Mouse (Mus musculus) intestine, embryonic 16.5 days (tissue): ENCODE measurements at regions not wholly inside any gene's neighbourhood (a gene's known extent, or its start where the extent isn't known, plus 50 kb on each side); places are given as distances from the start of the nearest gene placed in this dataset.

Source experiments
- ATAC-seq: fragments of 200-750 bp; cut with Nextera tagmentation; 2 replicates; pipeline ENCODE4 v1.8.0; 2017; ENCODE audit warnings: moderate TSS enrichment, moderate library complexity
- H3K27ac ChIP-seq: fragments of 300-500 bp; sonication (generic); 2 replicates; pipeline ENCODE4 v1.5.1; 2014; ENCODE audit warnings: mild to moderate bottlenecking, low read length
- H3K27me3 ChIP-seq: fragments of 300-500 bp; sonication (generic); replicated peaks from 2 replicates; pipeline ENCODE4 v1.6.1; 2014; ENCODE audit warnings: low read length, control low read depth, mixed read lengths; ENCODE audit not compliant: control insufficient read depth, insufficient read depth
- H3K36me3 ChIP-seq: fragments of 300-500 bp; sonication (generic); 2 replicates; pipeline ENCODE4 v1.6.1; 2014; ENCODE audit warnings: low read length, control low read depth; ENCODE audit not compliant: control insufficient read depth, insufficient read depth
- H3K4me1 ChIP-seq: fragments of 300-500 bp; sonication (generic); 2 replicates; pipeline ENCODE4 v1.6.1; 2014; ENCODE audit warnings: low read length, control low read depth, mixed read lengths; ENCODE audit not compliant: control insufficient read depth, insufficient read depth
- H3K4me2 ChIP-seq: fragments of 300-500 bp; sonication (generic); 2 replicates; pipeline ENCODE4 v1.6.1; 2014; ENCODE audit warnings: low read depth, low read length, control low read depth
- H3K4me3 ChIP-seq: fragments of 300-500 bp; sonication (generic); 2 replicates; pipeline ENCODE4 v1.5.1; 2014; ENCODE audit warnings: mild to moderate bottlenecking, low read length
- H3K9ac ChIP-seq: fragments of 300-500 bp; sonication (generic); 2 replicates; pipeline ENCODE4 v1.6.1; 2014; ENCODE audit warnings: low read depth, low read length
- H3K9me3 ChIP-seq: fragments of 300-500 bp; sonication (generic); 2 replicates; pipeline ENCODE4 v1.6.1; 2016; ENCODE audit warnings: low read length, control low read depth; ENCODE audit not compliant: control insufficient read depth
- WGBS: fragments of 180-500 bp; shearing (Covaris S2); extraction: QIAGEN DNeasy Blood & Tissue Kit; methylation state at CpG from one replicate; pipeline ENCODE4 v1.1.7; 2014; 5-methylcytosine and 5-hydroxymethylcytosine counted together

DNA sequence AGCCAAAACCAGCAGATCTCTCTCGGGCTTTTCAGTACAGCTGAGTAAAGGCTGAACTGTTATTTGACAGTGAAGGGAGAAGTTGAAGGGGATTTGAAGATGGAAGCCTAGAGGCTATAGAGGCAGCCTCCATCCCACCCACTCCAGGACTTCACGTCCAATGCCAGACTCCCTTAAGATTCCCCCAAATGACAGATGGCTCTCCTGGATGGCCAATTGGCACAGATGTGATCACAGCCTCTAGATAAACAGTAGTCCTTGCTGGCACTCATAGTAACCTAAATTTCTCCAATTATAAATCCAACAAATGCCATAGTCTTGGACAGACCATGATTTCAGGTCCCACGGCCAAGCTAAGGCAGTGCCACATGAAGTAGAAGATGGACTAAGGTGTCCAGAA is 312.1 kb upstream of the Rora start:
- Histone ChIP-seq H3K27ac (no peak overlapping the region), H3K9me3 (no peaks in the 10 kb centered on the region), H3K4me3 (no peak overlapping the region), H3K36me3 (no peaks in the 10 kb centered on the region), H3K9ac (no peak overlapping the region), H3K27me3 (no peaks in the 10 kb centered on the region), H3K4me1 (no peaks in the 10 kb centered on the region), H3K4me2 (no peak overlapping the region)
- ATAC-seq, result no peak
- 86% methylated on average over 3 of the region's 3 CpGs for WGBS

- H3K36me3 ChIP-seq, result no peaks in the 10 kb centered on the region
- H3K27ac ChIP-seq, result no peak overlapping the region
- no peaks in the 10 kb centered on the region for H3K4me1 ChIP-seq
- H3K9ac ChIP-seq, result no peak overlapping the region
- H3K9me3 ChIP-seq, result no peaks in the 10 kb centered on the region
- no peak for ATAC-seq
- WGBS, result 54% methylated on average over 6 of the region's 6 CpGs
- H3K4me3 ChIP-seq, result no peak overlapping the region
- no peak overlapping the region for H3K4me2 ChIP-seq
- no peaks in the 10 kb centered on the region for H3K27me3 ChIP-seq
Measured at GRCm38 (mm10) chr9:68347426-68347825, 306.2 kb upstream of the Rora start.

- Histone ChIP-seq H3K4me3 (no peak overlapping the region), H3K9me3 (no peaks in the 10 kb centered on the region), H3K27ac (no peak overlapping the region), H3K36me3 (no peaks in the 10 kb centered on the region), H3K9ac (no peak overlapping the region), H3K4me1 (no peaks in the 10 kb centered on the region), H3K27me3 (no peaks in the 10 kb centered on the region), H3K4me2 (no peak overlapping the region)
- ATAC-seq, result no peak
- WGBS, result 84% methylated on average over 4 of the region's 4 CpGs
Measured at GRCm38 (mm10) chr9:68351466-68351865, 302.1 kb upstream of the Rora start.

- H3K4me2 ChIP-seq, result no peak overlapping the region
- no peak overlapping the region for H3K4me3 ChIP-seq
- 75% methylated on average over 4 of the region's 4 CpGs for WGBS
- H3K9me3 ChIP-seq, result no peaks in the 10 kb centered on the region
- no peak overlapping the region for H3K27ac ChIP-seq
- H3K27me3 ChIP-seq, result no peaks in the 10 kb centered on the region
- no peaks in the 10 kb centered on the region for H3K4me1 ChIP-seq
- H3K36me3 ChIP-seq, result no peaks in the 10 kb centered on the region
- no peak for ATAC-seq
- H3K9ac ChIP-seq, result no peak overlapping the region
Measured at GRCm38 (mm10) chr9:68354470-68354869, 299.1 kb upstream of the Rora start.

- no peaks in the 10 kb centered on the region for H3K4me1 ChIP-seq
- 70% methylated on average over 4 of the region's 4 CpGs for WGBS
- no peak for ATAC-seq
- no peak overlapping the region for H3K4me3 ChIP-seq
- H3K9ac ChIP-seq, result no peak overlapping the region
- no peak overlapping the region for H3K27ac ChIP-seq
- no peak overlapping the region for H3K4me2 ChIP-seq
- no peaks in the 10 kb centered on the region for H3K27me3 ChIP-seq
- H3K36me3 ChIP-seq, result no peaks in the 10 kb centered on the region
- no peaks in the 10 kb centered on the region for H3K9me3 ChIP-seq
Measured at GRCm38 (mm10) chr9:68356078-68356477, 297.5 kb upstream of the Rora start.

GRCm38 (mm10) chr9:68357231-68357630 is 296.4 kb upstream of the Rora start:
- H3K4me3 ChIP-seq, result no peak overlapping the region
- no peaks in the 10 kb centered on the region for H3K9me3 ChIP-seq
- H3K36me3 ChIP-seq, result no peaks in the 10 kb centered on the region
- H3K4me1 ChIP-seq, result no peaks in the 10 kb centered on the region
- no peaks in the 10 kb centered on the region for H3K27me3 ChIP-seq
- no peak for ATAC-seq
- WGBS, result 73% methylated on average over 5 of the region's 5 CpGs
- H3K27ac ChIP-seq, result no peak overlapping the region
- H3K9ac ChIP-seq, result no peak overlapping the region
- H3K4me2 ChIP-seq, result no peak overlapping the region

DNA sequence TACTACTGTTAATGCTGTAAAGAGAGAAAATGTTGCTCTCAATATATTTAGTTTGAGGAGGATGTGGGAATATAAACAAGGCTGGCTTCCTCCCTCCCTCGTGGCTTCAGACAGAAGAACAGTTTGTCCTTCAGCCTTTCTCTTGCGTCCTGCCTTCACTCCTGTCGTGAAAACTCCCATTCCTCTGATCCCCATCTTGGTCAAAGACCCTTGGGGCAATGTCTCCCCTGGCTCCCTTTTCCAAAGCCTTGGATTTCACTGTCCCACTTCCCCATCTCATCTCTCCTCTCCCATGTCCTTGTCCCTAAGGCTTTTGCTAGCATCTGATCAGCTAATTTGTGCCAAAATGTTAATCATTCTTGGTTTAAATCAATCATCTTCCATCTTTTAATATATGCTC is 286.6 kb upstream of the Rora start:
- 44% methylated on average over 3 of the region's 3 CpGs for WGBS
- no peak overlapping the region for H3K27ac ChIP-seq
- no peak overlapping the region for H3K4me2 ChIP-seq
- H3K4me1 ChIP-seq, result no peaks in the 10 kb centered on the region
- H3K4me3 ChIP-seq, result no peak overlapping the region
- no peaks in the 10 kb centered on the region for H3K9me3 ChIP-seq
- no peaks in the 10 kb centered on the region for H3K36me3 ChIP-seq
- ATAC-seq, result no peak
- no peak overlapping the region for H3K9ac ChIP-seq
- H3K27me3 ChIP-seq, result no peaks in the 10 kb centered on the region

DNA sequence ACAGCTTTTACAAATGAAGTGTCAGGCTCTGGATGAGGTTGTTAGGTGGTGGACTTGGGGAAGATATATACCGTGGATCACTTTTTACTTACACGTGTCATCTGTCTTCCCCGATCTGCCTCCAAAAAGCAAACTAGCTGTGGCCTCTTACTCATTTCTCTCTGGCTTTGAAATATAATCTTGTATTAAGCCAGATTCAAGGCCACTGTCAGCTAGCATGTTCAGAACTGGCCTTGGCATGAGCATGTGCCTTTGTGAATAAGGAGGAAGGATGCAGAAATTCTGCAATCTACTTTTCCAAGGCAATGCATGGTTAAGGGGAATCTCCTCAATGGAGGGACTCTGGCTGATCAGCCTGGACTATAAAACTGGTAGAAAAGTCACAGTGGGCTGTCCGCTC is 286.0 kb upstream of the Rora start:
- H3K9me3 ChIP-seq, result no peaks in the 10 kb centered on the region
- no peak overlapping the region for H3K4me3 ChIP-seq
- H3K27me3 ChIP-seq, result no peaks in the 10 kb centered on the region
- no peaks in the 10 kb centered on the region for H3K36me3 ChIP-seq
- WGBS, result 81% methylated on average over 4 of the region's 4 CpGs
- H3K4me1 ChIP-seq, result no peaks in the 10 kb centered on the region
- ATAC-seq, result no peak
- H3K27ac ChIP-seq, result no peak overlapping the region
- H3K9ac ChIP-seq, result no peak overlapping the region
- no peak overlapping the region for H3K4me2 ChIP-seq

- Histone ChIP-seq H3K36me3 (no peaks in the 10 kb centered on the region), H3K9me3 (no peaks in the 10 kb centered on the region), H3K4me2 (no peak overlapping the region), H3K4me1 (no peaks in the 10 kb centered on the region), H3K27me3 (no peaks in the 10 kb centered on the region), H3K4me3 (no peak overlapping the region), H3K27ac (no peak overlapping the region), H3K9ac (no peak overlapping the region)
- WGBS, result 82% methylated on average over 4 of the region's 4 CpGs
- ATAC-seq, result no peak
Measured at GRCm38 (mm10) chr9:68372726-68373125, 280.9 kb upstream of the Rora start.

DNA sequence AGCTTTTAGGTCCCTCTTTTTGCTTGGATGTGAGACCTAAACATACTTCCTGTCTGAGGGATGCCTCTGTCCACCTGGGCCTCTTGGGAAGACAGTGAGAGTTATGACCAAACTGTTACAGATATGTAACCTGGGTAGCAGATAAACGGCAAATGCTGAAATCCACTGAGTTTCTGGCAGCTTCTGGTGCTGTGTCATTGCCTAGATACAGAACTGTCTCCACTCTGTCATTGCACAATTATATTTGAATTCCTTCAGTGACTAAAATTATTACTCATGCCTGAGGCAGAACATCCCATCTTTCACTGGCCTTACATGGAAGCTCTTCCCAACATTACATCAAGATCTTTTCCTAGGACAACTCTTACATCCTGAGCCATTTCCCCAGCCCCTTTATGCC is 277.4 kb upstream of the Rora start:
- no peaks in the 10 kb centered on the region for H3K36me3 ChIP-seq
- H3K4me1 ChIP-seq, result no peaks in the 10 kb centered on the region
- H3K4me2 ChIP-seq, result no peak overlapping the region
- no peaks in the 10 kb centered on the region for H3K27me3 ChIP-seq
- ATAC-seq, result no peak
- H3K9me3 ChIP-seq, result no peaks in the 10 kb centered on the region
- H3K4me3 ChIP-seq, result no peak overlapping the region
- H3K27ac ChIP-seq, result no peak overlapping the region
- WGBS, result 74% methylated on average over 1 of the region's 1 CpGs
- H3K9ac ChIP-seq, result no peak overlapping the region
